Comparison of ENCODE assay signal across 28 mouse cellular contexts in genomic region chr15:96779358-96779757, GRCm38 (mm10).
DNase-seq lines count a peak whose midpoint lies in the region; ATAC-seq and TF ChIP-seq lines count a peak whose summit lies in the region.
"Had no signal": no experiment of that assay in that cellular context is flagged by ENCODE, and none has a peak within 500 bp of the region (broad histone marks: within the 10 kb centered on the region; RNA-seq: fewer than 3 reads in every experiment).

No protein-coding gene starts in this region.

- H3K4me3 ChIP-seq in heart, embryonic 13.5 days, result no peak overlapping the region
- H3K4me3 ChIP-seq in lung, postnatal 0 days (ENCODE audit: low read depth, low read length), result no peak overlapping the region
- no peak overlapping the region for H3K4me3 ChIP-seq in heart, postnatal 0 days (ENCODE audit: low read depth, low read length)
- H3K4me3 ChIP-seq in forebrain, embryonic 16.5 days (replicated peaks; ENCODE audit: low read length), result no peak overlapping the region
- H3K4me3 ChIP-seq: embryonic facial prominence, embryonic 12.5 days; forebrain, embryonic 15.5 days; hindbrain, embryonic 13.5 days; limb, embryonic 13.5 days; midbrain, embryonic 13.5 days; neural tube, embryonic 13.5 days had no signal

- DNase-seq in heart, adult 11 months, result peak; percentile 88
- DNase-seq in heart, postnatal 14 days, result no peak
- no peak for DNase-seq in heart, postnatal 10 days
- peak; percentile 40 for DNase-seq in lung, postnatal 0 days (ENCODE audit: low spot score)
- DNase-seq in lung, postnatal 4 days, result no peak
- DNase-seq in heart, postnatal 0 days (ENCODE audit: low spot score), result peak; percentile 31
- DNase-seq: adrenal gland, postnatal 10 days; cerebellum, adult 8-10 months; cerebellum, postnatal 36 days; embryo, embryonic 11 days; gastrocnemius, postnatal 10 days; kidney, adult 8-10 months; kidney, postnatal 4 days; right cerebral cortex, postnatal 4 days; thymus, postnatal 4 days had no signal

- ATAC-seq in heart, embryonic 13.5 days (ENCODE audit: extremely low read depth, insufficient number of reproducible peaks, low FRiP score, low TSS enrichment), result no peak
- ATAC-seq in lung, postnatal 0 days, result peak; percentile 75
- no peak for ATAC-seq in heart, postnatal 0 days (ENCODE audit: insufficient read depth, low read depth)
- no peak for ATAC-seq in forebrain, embryonic 16.5 days
- ATAC-seq: forebrain, embryonic 15.5 days; intestine, embryonic 16.5 days; midbrain, embryonic 13.5 days; Patski had no signal

- TF ChIP-seq CTCF in lung, postnatal 0 days (IDR thresholded peaks at IDR 0.05), result no peak
- no peak for TF ChIP-seq CTCF in heart, postnatal 0 days (IDR thresholded peaks at IDR 0.05; ENCODE audit: low read depth)

- no peaks in the 10 kb centered on the region for H3K36me3 ChIP-seq in heart, embryonic 13.5 days
- H3K36me3 ChIP-seq in lung, postnatal 0 days (ENCODE audit: insufficient read depth, low read length), result no peaks in the 10 kb centered on the region
- no peaks in the 10 kb centered on the region for H3K36me3 ChIP-seq in heart, postnatal 0 days (replicated peaks; ENCODE audit: control insufficient read depth, insufficient read depth, low read length)
- no peaks in the 10 kb centered on the region for H3K36me3 ChIP-seq in forebrain, embryonic 16.5 days (ENCODE audit: control insufficient read depth, insufficient read depth)
- H3K36me3 ChIP-seq: embryonic facial prominence, embryonic 12.5 days; forebrain, embryonic 15.5 days; hindbrain, embryonic 13.5 days; limb, embryonic 13.5 days; midbrain, embryonic 13.5 days; neural tube, embryonic 13.5 days had no signal

- no peak overlapping the region for H3K4me2 ChIP-seq in heart, embryonic 13.5 days
- H3K4me2 ChIP-seq in lung, postnatal 0 days (replicated peaks; ENCODE audit: low read depth, low read length), result no peak overlapping the region
- H3K4me2 ChIP-seq in heart, postnatal 0 days (ENCODE audit: low read depth, low read length), result no peak overlapping the region
- H3K4me2 ChIP-seq in forebrain, embryonic 16.5 days (ENCODE audit: low read length), result no peak overlapping the region
- H3K4me2 ChIP-seq: embryonic facial prominence, embryonic 12.5 days; forebrain, embryonic 15.5 days; hindbrain, embryonic 13.5 days; limb, embryonic 13.5 days; liver, embryonic 11.5 days; midbrain, embryonic 13.5 days; neural tube, embryonic 13.5 days had no signal

- WGBS in heart, embryonic 13.5 days, result 40% methylated on average over 7 of the region's 7 CpGs
- 53% methylated on average over 7 of the region's 7 CpGs for WGBS in lung, postnatal 0 days
- WGBS in heart, postnatal 0 days, result 35% methylated on average over 7 of the region's 7 CpGs
- 88% methylated on average over 7 of the region's 7 CpGs for WGBS in forebrain, embryonic 16.5 days

- H3K27ac ChIP-seq in heart, embryonic 13.5 days (replicated peaks), result peak overlapping the region; percentile 16
- H3K27ac ChIP-seq in lung, postnatal 0 days (ENCODE audit: low read length), result no peak overlapping the region
- H3K27ac ChIP-seq in heart, postnatal 0 days (ENCODE audit: low read depth), result peak overlapping the region; percentile 78
- H3K27ac ChIP-seq in forebrain, embryonic 16.5 days (ENCODE audit: low read length), result no peak overlapping the region
- H3K27ac ChIP-seq: embryonic facial prominence, embryonic 12.5 days; forebrain, embryonic 15.5 days; hindbrain, embryonic 13.5 days; kidney, postnatal 0 days; limb, embryonic 13.5 days; midbrain, embryonic 13.5 days; neural tube, embryonic 13.5 days; stomach, postnatal 0 days had no signal

- intact Hi-C loops in heart, postnatal 14 days (cut with DNase I), result loop anchor here (5.0 kb wide), 1 partner anchor 82 kb away; the partner anchor contains the start of gene Slc38a2
- intact Hi-C loops in heart, postnatal 10 days (cut with DNase I), result no loop called here

- no peaks in the 10 kb centered on the region for H3K9me3 ChIP-seq in heart, embryonic 13.5 days
- no peaks in the 10 kb centered on the region for H3K9me3 ChIP-seq in lung, postnatal 0 days (ENCODE audit: low read length)
- H3K9me3 ChIP-seq in heart, postnatal 0 days (replicated peaks; ENCODE audit: control insufficient read depth, low read length), result no peaks in the 10 kb centered on the region
- H3K9me3 ChIP-seq in forebrain, embryonic 16.5 days (ENCODE audit: control insufficient read depth, low read length), result no peaks in the 10 kb centered on the region
- H3K9me3 ChIP-seq: embryonic facial prominence, embryonic 12.5 days; forebrain, embryonic 15.5 days; hindbrain, embryonic 13.5 days; limb, embryonic 13.5 days; midbrain, embryonic 13.5 days; neural tube, embryonic 13.5 days had no signal

- H3K4me1 ChIP-seq in heart, embryonic 13.5 days, result peaks cover 35% of the 10 kb centered on the region
- peaks cover 4% of the 10 kb centered on the region; the same call in 1 of the 2 replicates for H3K4me1 ChIP-seq in lung, postnatal 0 days (ENCODE audit: insufficient read depth, low read depth, low read length)
- H3K4me1 ChIP-seq in heart, postnatal 0 days (ENCODE audit: control insufficient read depth, insufficient read depth), result peaks cover 25% of the 10 kb centered on the region
- no peaks in the 10 kb centered on the region for H3K4me1 ChIP-seq in forebrain, embryonic 16.5 days (replicated peaks; ENCODE audit: control insufficient read depth, insufficient read depth, low read length)
- H3K4me1 ChIP-seq: embryonic facial prominence, embryonic 12.5 days; forebrain, embryonic 15.5 days; hindbrain, embryonic 13.5 days; midbrain, embryonic 13.5 days had no signal

- peak; percentile 92 for TF ChIP-seq EP300 in lung, postnatal 0 days (IDR thresholded peaks at IDR 0.05)
- no peak for TF ChIP-seq EP300 in heart, postnatal 0 days (IDR thresholded peaks at IDR 0.05; ENCODE audit: low read depth)

- 0 out of 2 replicates have a peak overlapping the region, but pooled peaks have one; percentile 33 for H3K9ac ChIP-seq in heart, embryonic 13.5 days
- no peak overlapping the region for H3K9ac ChIP-seq in lung, postnatal 0 days (replicated peaks; ENCODE audit: low read depth)
- H3K9ac ChIP-seq in heart, postnatal 0 days (replicated peaks; ENCODE audit: low read depth, low read length), result no peak overlapping the region
- H3K9ac ChIP-seq in forebrain, embryonic 16.5 days (replicated peaks; ENCODE audit: low read depth, low read length), result no peak overlapping the region
- H3K9ac ChIP-seq: embryonic facial prominence, embryonic 12.5 days; forebrain, embryonic 15.5 days; hindbrain, embryonic 13.5 days; limb, embryonic 13.5 days; midbrain, embryonic 13.5 days; neural tube, embryonic 13.5 days had no signal

- no peaks in the 10 kb centered on the region for H3K27me3 ChIP-seq in heart, embryonic 13.5 days (replicated peaks)
- H3K27me3 ChIP-seq in lung, postnatal 0 days (replicated peaks; ENCODE audit: insufficient read depth, low read length), result no peaks in the 10 kb centered on the region
- H3K27me3 ChIP-seq in heart, postnatal 0 days (ENCODE audit: control insufficient read depth, insufficient read depth, low read length), result no peaks in the 10 kb centered on the region
- no peaks in the 10 kb centered on the region for H3K27me3 ChIP-seq in forebrain, embryonic 16.5 days (replicated peaks; ENCODE audit: control insufficient read depth, insufficient read depth, low read length)
- H3K27me3 ChIP-seq: embryonic facial prominence, embryonic 12.5 days; forebrain, embryonic 15.5 days; hindbrain, embryonic 13.5 days; limb, embryonic 13.5 days; midbrain, embryonic 13.5 days; neural tube, embryonic 13.5 days; Patski had no signal

Comparison
In these comparisons a context has a peak if more than half of its experiments do, and no peak if none do; other contexts are left out.
1. DNase-seq: peak in heart, adult 11 months (single experiment), lung, postnatal 0 days (single experiment) and heart, postnatal 0 days (single experiment); none in heart, postnatal 14 days (0 of 2), heart, postnatal 10 days (0 of 2) and lung, postnatal 4 days (0 of 2).
2. H3K27ac ChIP-seq: peak in heart, embryonic 13.5 days (single experiment) and heart, postnatal 0 days (single experiment); none in lung, postnatal 0 days (single experiment) and forebrain, embryonic 16.5 days (single experiment).